Mouse (Mus musculus): Measurements from ENCODE around the gene Wdr20rt. TPM values are rescaled to one million over a fixed set of nuclear protein-coding genes. Genes with fewer than 3 reads are reported as not detected.
A peak's percentile ranks its signal among the peaks of the same experiment; 100 is the strongest.

Wdr20rt gene
- polyA plus RNA-seq, 1 experiment from 2014 or later, result not detected

DNA sequence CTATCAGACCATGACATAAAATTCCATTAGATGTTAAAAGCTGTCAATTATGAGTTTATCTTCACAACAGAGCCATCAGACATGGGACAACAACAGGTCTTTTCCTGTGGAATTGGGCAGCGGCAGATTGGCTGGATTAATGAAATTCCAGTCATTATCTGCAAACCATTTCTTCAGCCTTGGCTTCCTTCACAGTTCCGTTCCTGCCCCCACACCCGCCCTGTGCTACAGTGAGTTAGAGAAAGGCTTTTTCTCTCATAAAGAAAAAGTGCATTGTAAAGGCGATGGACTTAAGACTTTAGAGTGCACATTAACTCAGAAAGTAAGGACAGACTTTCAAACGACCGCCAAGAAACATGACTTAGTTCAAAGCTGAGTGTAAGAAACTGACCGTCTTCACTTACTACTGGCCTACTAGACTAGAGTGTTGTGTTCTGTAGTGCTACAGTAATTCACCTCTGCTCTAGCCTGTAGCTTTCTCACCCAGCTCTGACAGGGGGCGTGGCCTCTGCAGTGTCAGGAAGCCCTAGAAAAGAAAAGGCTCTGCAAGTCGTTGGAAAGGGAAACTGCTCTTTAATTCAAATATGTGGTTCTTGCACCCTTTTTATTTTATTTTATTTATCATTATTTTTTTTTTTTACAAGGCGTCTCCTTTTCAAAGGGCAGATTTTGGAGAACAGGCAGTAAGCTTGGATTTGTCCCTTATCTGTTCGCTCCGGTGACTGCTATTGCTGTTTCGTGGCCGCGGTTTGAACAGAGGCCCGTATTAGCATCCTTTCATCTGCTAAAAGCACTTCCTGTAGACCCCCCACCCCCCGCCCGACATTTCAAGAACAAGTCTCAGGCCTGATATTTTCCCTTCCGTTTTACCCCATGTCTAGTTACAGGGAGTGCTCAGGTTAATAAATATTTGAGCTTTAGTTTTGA, 33.2 kb downstream of the Wdr20rt start:
- H3K9ac ChIP-seq, result no peak overlapping the region
- H3K9me3 ChIP-seq, result no peaks in the 10 kb centered on the region
- peak; percentile 88 for ATAC-seq (replicated peaks)
- no peak overlapping the region for H3K4me3 ChIP-seq
- H3K27me3 ChIP-seq (replicated peaks), result no peaks in the 10 kb centered on the region
- WGBS, result 29% methylated on average over 19 of the region's 19 CpGs
- H3K27ac ChIP-seq, result peak overlapping the region; percentile 56; the same call in 1 of the 2 replicates
- H3K4me1 ChIP-seq, result peaks cover 14% of the 10 kb centered on the region
- no peaks in the 10 kb centered on the region for H3K36me3 ChIP-seq (replicated peaks)
- peak overlapping the region; percentile 36 for H3K4me2 ChIP-seq

DNA sequence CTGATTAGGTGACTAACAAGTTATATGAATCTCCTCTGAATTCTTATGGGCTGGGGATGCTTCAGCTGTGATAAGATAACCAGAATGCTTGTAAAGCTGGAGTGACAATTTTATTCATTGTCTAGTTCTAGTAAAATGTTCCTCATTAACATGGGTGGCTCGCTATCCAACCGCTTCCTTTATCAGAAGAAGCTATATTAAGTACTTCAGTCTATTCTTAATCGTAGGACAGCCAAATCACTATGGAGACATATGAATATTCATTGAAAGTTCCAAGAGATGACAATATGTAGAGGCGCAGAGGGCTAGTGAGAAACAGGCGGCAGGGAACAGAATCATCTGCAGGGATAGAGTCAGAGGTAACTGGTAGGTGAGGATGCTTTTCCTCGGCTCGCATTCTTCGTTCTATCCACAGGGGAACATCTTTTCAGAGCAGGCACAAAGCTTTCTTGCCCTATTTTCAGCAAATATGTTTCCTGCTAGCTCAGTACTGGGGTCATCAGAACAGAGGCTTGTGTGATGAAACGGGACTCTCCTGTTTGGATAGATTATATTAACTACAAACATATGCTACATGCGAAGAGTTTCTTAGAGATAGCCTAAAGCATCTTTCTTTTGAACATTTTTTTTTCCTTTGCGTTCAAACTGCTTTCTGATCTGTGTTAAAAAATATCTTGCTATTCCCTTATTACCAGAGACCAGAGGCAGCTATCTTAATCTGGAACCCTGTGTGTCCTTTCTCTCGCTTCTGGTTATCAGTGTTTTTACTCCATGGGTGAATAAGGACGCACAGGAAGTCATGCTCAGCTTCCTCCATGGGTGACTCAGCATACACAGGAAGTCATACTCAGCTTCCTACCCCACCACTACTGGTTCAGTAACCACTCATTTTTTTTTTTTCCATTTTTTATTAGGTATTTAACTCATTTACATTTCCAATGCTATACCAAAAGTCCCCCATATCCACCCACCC, 34.1 kb downstream of the Wdr20rt start:
- Histone ChIP-seq H3K4me1 (peaks cover 14% of the 10 kb centered on the region), H3K36me3 (replicated peaks) (no peaks in the 10 kb centered on the region), H3K4me2 (peak overlapping the region; percentile 36), H3K27ac (peak overlapping the region; percentile 56), H3K9me3 (no peaks in the 10 kb centered on the region), H3K27me3 (replicated peaks) (no peaks in the 10 kb centered on the region), H3K9ac (no peak overlapping the region), H3K4me3 (no peak overlapping the region)
- ATAC-seq (replicated peaks), result peak; percentile 85
- WGBS, result 45% methylated on average over 13 of the region's 13 CpGs

DNA sequence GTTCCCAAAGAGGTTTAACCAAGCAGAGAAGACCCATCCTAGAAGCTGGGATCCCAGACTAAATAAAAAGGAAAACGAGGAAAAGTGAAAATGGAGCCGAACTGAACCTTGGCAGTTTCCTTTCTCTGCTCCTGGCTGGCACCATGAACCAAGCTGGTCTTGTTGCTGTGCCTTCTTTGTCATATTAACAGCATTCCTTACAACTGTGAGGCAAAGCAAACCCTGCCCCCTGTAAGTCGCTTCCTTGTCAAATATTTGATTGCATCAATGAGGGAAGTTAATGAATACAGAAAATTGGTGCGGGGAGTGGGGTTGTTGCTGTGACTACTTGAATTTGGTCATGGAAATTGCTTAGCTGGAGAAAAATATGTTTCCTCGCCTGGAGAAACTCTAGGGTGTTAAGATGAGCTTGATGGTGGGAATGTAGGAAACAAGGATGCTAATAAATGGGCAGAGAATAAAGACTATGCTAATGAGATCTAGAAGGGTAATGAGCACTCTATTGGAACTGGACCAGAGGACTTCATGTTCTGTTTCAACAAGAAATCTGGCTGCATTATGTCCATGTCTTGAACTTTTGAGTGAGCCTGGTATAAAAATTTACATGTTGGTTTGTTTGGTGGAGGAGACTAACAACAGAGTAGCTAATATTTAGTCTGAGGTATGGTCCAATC, 43.1 kb downstream of the Wdr20rt start:
- ATAC-seq (replicated peaks), result no peak
- no peak overlapping the region for H3K27ac ChIP-seq
- WGBS, result 81% methylated on average over 5 of the region's 5 CpGs

DNA sequence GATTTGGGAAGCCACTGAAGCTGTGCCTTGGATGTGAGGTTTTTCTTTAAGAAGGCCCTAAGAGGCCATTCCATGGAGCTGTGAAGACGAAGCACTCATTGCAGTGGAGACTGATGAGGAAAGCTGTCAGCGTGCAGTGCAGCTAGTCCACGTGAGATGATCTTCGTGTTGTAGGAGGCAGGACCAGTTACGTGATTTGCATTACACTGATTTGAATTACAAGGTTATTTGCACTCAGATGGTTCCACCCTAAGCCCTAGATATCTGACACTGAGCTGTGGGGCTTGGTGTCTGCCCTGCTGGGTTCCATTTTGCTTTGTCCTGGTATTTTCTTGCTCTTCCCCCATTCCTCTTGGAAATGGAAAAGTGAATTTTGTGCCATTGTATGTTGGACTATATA, 44.1 kb downstream of the Wdr20rt start:
- H3K4me3 ChIP-seq, result no peak overlapping the region
- no peak overlapping the region for H3K4me2 ChIP-seq
- no peaks in the 10 kb centered on the region for H3K36me3 ChIP-seq (replicated peaks)
- WGBS, result 70% methylated on average over 5 of the region's 5 CpGs
- no peaks in the 10 kb centered on the region for H3K9me3 ChIP-seq
- H3K27me3 ChIP-seq (replicated peaks), result no peaks in the 10 kb centered on the region
- no peak for ATAC-seq (replicated peaks)
- no peak overlapping the region for H3K27ac ChIP-seq
- H3K9ac ChIP-seq, result no peak overlapping the region
- no peaks in the 10 kb centered on the region for H3K4me1 ChIP-seq

More for the DNA sequence above, 43.1 kb downstream of the Wdr20rt start:
- H3K9me3 ChIP-seq, result no peaks in the 10 kb centered on the region
- no peaks in the 10 kb centered on the region for H3K4me1 ChIP-seq
- no peak overlapping the region for H3K4me2 ChIP-seq
- H3K36me3 ChIP-seq (replicated peaks), result no peaks in the 10 kb centered on the region
- H3K9ac ChIP-seq, result no peak overlapping the region
- no peak overlapping the region for H3K4me3 ChIP-seq
- no peaks in the 10 kb centered on the region for H3K27me3 ChIP-seq (replicated peaks)

DNA sequence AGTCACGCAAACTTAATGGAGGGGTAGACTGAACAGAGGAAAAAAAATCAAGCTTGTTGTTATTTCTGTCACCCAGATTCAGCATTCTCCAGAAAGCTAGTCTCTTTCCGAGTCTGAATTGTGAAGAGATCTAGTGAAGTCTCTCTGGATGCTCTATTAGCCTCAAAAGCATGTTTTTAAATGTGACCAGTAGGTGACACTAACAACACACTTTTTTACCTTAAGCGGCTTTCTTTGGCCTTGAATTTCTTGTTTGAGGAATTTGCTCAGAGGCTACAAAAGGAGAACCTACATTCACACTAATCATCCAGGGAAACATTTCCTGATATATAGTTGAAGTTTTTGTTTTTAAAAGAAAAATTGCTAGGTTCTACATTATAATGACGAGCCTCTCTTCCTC, 48.5 kb downstream of the Wdr20rt start:
- Histone ChIP-seq H3K4me2 (no peak overlapping the region), H3K36me3 (replicated peaks) (no peaks in the 10 kb centered on the region), H3K27ac (no peak overlapping the region), H3K9ac (no peak overlapping the region), H3K4me3 (no peak overlapping the region), H3K27me3 (replicated peaks) (no peaks in the 10 kb centered on the region), H3K9me3 (no peaks in the 10 kb centered on the region), H3K4me1 (no peaks in the 10 kb centered on the region)
- 68% methylated on average over 4 of the region's 4 CpGs for WGBS
- ATAC-seq (replicated peaks), result no peak

Other genes with a start within 250 kb of the Wdr20rt start
- gene Prpf39, start 189.2 kb upstream of the Wdr20rt start, polyA plus RNA-seq (2015; fragmentation: Nextera tagmentation; extraction: Ambion mirVana), result 49.8 and 52.2 TPM in 2 replicates
- 353 and 367 TPM in 2 replicates for gene Fkbp3, start 151.5 kb upstream of the Wdr20rt start, polyA plus RNA-seq (2015; fragmentation: Nextera tagmentation; extraction: Ambion mirVana)
- gene Fancm, start 149.9 kb upstream of the Wdr20rt start, polyA plus RNA-seq (2015; fragmentation: Nextera tagmentation; extraction: Ambion mirVana), result 6.0 and 7.9 TPM in 2 replicates
- gene Mis18bp1, start 52.9 kb upstream of the Wdr20rt start, polyA plus RNA-seq (2015; fragmentation: Nextera tagmentation; extraction: Ambion mirVana), result 8.2 and 9.1 TPM in 2 replicates

All from midbrain, embryonic 15.5 days (tissue).